Mouse (Mus musculus) 3134 (cell line): Measurements from ENCODE around the gene Rhpn2.

Experiments
- DNase-seq: peaks from one replicate; pipeline ENCODE4 v3.0.0-alpha.2; 2011; ENCODE audit warnings: low spot score; ENCODE audit not compliant: insufficient read length; ENCODE audit errors: extremely low read depth

The Rhpn2 gene

DNA sequence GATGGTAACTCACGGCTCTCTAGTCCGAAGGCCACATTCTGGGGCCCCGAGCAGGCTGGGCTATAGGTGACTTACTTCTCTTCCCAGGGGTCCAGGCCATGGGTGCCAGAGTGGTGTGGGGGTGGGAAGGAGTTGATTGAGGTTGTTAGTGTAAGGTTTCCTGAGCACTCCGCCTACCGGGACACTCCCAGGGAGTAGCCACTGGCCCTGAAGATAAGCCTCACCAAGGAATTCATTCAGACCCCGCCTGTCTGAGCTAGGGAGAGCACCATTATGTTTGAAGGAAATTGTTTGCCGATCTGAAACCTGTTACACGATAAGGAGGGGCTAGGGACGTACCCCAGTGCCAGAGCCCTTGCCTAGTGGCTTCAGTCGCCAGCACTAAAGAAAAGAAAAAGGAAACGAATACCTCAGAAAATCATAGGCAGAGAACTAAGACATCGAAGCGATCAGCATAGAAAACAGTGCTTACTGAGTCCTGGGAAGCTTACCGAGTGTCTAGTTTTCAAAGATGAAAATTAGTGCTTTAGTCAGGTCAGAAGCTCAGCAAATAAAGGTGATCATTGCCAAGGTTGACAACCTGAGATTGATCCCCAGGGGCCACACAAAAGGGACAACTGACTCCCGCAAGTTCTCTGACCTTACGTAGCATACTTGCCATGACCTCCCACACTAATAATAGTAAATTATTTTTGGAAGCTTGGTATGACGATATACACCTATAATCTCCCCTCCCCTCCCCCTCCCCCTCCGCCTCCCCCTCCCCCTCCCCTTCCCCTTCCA, 14.1 kb downstream of the Rhpn2 start:
- no peak for DNase-seq

DNA sequence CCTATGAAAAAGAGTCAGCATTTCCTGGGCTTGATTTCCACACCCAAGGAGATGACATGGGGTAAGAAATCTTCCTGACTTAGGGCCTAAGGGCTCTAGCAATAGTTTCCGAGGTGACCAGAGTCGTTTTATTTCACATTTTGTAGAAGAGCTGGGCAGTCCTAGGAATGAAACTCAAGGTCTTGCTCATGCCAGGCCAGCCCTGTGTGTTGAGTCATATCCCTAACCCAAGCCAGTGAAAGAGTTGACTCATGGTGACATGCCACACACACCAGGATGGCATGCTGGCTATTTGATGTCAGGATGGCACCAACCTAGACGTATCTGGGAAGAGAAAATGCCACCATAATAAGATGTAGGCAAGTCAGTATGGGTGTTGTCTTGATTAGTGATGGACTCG, 15.1 kb downstream of the Rhpn2 start:
- peak; percentile 61 for DNase-seq

DNA sequence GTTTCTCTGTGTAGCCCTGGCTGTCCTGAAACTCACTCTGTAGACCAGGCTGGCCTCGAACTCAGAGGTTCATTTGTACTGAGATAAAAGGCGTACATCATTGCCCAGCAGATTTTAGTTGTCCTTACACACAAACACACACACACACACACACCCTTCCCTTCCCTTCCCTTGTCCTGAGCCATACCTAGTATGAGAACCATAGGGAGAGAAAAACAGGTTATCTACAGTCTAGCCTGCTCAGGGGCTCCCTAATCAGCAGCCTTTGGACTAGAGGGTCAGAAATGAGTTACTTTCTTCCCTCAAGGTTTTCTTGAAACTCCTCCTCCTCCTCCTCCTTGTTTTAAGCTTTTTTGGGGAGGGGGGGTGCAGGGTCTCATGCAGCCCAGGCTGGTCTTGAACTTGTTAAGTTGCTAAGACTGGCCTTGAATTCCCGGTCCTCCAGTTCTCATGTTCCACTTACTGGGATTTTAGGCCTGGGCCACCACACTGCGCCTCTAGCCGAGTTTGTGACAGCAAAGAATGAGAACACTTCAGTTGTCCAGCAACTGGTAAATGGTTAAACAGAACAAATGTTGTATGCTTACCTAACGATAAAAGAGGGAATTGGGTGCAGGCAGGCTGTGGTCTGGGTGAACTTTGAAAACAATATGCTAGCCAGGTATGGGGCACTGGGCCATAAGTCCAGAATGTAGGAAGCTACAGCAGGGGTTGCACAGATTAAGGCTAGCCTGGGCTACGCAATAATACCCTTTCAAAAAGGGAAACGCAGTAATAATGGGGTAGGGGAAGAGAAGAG, 16.1 kb downstream of the Rhpn2 start:
- DNase-seq, result no peak

DNA sequence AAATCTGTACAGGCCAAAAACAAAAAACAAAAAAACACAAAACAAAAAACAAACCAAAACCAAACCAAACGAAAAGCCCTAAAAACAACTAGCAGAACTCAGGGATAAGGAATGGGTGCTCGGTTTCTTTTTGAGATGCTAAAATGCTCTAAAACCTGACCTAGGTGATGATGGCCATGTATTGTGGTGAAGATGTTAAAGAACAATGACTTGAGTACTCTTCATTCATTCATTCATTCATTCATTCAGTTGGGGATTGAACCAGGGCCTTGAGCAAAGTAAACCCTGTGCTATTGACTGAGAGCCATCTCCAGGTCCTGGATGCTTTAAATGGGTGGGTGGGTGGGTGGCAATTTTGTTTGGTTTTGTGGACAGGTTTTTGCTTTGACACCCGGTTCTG, 17.2 kb downstream of the Rhpn2 start:
- no peak for DNase-seq

DNA sequence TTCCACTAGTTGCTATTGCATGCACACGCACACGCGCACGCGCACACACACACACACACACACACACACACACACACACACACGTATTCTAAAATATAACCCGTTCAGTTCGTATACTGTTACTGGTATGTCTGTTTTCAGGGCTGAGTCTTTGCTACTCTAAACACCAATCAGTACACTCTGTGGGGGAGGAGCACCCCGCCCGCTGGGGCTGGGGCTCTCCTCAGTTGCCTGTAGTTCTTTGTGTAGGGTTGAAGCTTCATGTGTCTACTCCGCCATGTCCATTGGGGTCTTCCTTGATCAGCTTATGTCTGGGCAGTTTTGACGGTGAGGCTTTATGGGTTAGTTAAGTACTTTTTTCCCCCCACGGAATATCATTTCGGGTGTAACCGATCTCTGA, 19.3 kb downstream of the Rhpn2 start:
- no peak for DNase-seq

DNA sequence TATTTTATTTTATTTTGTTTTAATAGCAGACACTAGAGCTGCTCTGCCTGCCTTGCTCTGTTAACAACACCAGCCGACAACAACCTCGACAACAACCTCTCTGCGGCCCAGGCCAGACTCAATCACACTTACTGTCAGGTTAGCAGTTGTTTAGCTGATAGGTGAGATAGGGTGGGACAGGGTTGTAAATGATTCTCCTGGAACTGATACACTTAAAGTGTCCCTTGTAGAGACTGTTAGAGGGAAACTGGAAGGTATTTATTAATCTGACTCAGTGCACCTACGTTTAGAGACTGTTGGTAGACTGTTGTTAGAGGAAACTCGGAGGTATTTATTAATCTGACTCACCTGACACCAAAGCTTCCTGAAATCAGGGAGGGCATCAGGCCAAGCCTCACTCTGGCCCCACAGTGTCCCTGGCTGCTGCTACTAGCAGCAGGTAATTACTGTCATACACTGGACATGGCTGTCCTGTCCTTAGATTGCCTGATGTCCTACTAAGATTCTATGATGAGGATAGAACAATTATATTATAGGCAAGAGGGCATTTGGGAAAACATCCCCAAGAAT, 21.4 kb downstream of the Rhpn2 start:
- no peak for DNase-seq

DNA sequence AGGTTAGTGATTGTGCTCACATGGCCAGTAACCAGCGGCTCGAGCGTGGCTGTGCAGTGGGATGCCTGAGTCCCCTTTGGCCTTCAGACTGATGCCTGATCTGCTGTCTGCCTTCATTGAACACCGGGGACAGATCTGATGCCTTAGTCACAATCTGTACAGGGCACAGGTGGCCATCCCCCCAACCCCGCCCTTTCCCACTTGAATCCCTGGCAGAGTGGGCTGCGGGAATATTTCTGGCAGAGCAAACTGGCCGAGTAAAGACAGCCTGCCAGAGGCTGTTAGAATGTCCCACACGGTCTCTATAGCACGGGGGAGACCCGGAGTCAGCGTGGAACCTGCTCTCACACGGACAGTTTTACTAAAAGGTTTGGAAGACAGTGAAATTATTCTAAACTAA, 23.7 kb downstream of the Rhpn2 start:
- no peak for DNase-seq

DNA sequence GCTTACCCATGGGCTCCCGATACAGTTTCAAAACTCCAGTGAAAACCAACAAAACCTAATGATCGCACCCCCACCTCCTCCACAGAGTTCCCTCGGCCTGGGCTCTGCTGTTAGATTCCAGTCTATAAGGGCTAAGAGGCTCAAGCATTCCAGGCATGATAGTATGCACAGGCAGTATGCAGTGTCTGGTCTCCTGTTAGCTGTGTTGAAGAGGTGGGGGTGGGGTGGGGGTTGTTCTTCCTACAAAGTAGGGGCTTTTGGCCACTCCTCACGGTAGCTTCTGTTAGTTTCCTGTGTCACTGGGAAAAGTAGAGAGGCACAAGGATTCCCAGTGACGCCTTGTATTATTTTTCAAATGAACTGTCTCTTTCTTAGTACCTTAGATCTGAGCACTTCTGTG, 28.3 kb downstream of the Rhpn2 start:
- no peak for DNase-seq

DNA sequence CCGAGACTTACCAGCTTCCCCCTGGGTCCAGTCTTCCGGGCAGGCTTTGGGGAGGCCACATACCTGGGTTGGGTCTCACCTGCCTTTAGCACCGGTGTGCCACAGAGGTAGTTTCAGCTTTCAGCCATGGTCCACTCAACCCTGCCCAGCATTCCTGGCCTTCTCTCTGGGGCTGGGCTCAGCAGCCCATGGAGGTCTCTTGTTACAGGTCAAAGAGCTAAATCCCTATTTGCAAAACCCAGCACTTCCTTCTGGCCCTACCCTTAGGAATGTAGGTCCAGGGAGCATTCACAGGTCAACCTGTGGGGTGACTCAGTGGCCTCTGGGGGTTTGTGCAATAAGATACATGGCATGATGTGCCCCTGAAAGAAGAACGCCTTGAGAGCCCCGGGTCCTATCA, 28.9 kb downstream of the Rhpn2 start:
- DNase-seq, result peak; percentile 29

DNA sequence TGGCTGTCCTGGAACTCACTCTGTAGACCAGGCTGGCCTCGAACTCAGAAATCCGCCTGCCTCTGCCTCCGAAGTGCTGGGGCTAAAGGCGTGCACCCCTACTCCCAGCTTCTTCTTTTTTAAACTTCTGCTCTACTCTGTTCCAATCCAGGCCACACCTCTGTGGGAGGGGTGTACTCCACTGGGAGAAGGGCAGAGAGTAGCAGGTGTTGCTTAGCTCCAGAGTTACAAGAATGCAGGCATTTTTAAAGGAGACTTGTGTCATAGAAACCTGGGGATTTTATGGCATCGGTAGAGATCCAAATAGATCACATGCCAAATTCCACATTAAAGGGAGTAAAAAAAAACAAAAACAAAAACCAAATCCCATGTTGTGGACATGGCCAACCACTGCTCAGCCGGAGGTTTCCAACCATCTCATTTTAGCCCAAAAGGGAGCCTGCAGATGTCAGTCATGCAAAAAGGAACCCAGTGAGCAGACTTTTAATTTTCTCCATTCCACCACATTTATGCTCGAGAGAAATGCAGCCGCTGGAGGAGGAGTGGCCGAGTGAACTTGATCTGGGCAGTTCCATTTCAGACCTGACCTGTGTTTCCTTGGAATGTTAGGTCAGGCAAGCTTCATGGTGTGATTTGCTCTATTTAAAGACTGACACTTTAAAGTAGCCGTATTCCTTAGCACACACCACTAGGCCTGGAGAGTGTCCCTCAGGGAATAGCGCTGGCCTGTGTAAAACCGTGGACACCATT, 31.4 kb downstream of the Rhpn2 start:
- DNase-seq, result no peak

DNA sequence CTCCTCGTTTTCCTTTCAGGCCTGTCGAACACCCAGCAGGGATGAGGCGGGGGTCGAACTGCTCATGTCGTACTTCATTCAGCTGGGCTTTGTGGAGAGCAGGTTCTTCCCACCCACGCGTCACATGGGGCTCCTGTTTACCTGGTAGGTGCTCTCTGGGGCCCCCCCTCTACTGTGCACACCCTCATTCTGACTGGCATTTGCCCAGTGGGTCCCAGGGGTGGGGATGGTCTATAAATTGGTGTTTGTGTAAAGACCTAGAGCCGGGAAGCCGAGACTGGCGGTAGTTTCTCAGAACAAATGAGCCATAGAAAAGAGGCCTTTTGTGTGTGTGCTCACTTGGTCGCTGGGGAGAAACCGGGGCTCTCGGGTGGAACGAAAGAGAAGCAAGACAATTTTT, 37.1 kb downstream of the Rhpn2 start:
- no peak for DNase-seq

DNA sequence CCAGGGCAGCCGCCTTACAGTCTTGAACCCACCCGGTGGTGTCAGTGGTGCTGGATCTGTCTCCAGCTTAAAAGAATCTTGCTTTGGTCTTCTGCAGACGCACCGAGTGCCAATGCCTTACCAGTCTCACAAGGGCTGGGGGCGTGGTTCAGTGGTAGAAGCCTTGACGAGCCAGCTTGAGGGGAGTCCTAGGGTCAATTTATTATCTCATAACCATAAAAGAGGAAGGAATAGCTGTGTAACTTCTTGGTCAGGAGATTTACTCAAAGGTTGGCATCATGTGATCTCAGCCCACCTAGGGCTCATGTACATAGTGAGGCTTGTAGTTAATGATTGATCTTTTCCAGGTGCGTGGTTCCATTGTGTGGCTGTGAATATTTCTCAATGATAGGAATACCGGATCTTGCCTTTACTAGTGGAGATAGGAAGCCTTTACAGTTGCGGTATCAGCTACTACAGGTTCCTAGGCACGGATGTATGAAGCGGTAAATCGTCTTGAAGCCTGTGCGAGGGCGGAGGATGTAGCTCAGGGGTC, 38.6 kb downstream of the Rhpn2 start:
- DNase-seq, result no peak

DNA sequence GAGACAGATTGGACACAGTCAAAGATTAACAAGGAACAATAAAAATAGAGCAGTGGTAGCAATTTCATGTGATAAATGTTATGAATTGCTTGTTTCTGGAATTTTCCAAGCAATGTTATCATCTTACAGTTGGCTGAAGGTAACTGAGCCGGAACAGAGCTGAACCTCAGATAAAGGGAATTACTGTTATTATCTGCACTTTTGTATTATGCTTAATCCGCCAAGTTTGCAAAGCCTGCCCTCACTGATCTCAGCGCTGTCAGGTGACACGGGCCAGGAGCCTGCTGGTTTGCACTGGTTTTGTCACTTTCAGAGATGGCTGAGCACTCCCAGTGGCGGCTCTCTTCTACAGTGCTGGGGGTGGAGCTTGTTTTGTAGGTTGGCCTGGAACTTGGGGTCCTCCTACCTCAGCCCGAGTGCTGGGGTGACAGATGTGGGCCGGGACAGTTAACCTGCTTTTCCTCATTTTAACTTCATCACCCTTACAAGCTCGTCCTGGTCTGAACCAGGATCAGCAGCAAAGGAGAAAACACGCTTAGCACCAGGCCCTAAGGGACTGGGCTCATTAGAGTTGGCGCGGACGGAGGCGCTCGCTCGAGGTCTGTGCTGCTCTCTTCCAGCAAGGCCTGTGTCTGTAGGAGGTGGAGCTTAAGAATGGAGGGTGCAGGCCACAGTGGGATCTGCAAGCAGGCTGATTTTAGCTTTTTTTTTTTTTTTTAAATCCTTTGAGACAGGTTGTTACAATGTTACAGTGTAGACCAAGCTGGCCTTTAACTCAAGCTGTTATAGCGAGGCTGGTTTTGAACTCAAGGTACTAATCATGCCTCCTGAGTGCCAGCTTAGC, 39.4 kb downstream of the Rhpn2 start:
- DNase-seq, result no peak

DNA sequence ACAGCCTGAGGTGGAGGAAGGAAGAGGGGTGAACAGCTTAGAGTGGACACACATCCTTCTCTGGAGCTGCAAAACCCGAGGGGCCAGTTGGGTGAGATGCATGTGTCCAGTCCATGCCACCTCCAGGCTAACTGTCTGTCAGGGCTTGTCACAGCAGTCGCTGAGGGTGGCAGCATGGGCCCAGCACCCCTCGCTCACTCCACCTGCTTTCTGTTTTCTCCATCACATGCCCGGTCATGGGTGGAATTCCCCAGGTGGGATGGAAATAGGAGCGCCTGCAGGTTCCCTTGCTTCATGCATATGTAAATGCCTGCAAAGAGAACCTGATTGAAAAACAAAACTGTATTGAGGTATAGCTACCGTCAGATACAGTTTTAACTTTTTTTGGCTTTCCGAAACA, 40.3 kb downstream of the Rhpn2 start:
- DNase-seq, result no peak

DNA sequence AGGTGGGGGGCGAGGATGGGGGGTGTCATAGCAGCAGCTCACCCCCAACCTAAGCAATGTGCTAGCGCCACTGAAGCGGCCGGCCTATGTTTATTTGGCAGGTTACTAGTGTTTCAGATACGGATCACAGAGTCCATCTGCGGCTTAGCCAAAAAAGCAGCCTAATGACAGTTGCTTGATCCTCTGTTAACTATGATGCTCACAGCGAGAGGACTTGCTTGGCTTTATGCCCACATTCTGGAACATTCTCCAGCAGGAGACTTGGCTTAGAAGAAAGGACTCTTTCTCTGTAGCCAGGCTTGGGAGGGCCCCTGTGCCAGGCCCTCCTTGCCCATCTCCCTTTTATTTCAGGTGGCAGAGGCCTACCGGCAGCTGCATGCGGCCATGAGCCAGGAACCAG, 42.7 kb downstream of the Rhpn2 start:
- DNase-seq, result no peak

DNA sequence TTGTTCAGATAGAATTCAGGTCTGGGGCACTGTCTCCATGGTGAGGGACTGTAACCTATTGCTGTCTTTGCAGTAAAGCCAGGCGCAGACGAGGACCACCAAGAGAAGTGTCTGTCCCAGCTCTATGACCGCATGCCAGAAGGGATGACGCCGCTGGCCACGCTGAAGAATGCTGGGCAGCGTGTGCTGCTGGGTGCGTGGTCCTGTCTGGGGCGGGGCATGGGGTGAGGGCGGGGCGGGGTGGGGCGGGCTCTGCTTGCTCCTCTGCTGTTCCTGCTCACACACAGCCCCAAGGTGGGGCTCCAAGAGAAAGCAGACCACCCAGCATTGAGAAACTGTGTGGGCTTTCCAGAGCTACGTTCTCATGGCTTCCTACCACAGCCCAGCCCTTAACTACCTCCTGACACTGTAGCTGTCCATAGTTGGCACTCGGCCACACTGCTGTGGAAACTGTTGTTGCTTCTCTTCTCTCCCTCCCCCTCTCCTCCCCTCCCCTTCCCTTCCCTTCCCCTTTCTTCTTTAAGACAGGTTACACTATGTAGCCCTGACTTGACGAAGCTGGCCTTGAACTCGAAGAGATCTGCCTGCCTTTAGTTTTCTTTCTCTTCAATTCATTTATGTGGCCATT, 45.6 kb downstream of the Rhpn2 start:
- DNase-seq, result no peak

DNA sequence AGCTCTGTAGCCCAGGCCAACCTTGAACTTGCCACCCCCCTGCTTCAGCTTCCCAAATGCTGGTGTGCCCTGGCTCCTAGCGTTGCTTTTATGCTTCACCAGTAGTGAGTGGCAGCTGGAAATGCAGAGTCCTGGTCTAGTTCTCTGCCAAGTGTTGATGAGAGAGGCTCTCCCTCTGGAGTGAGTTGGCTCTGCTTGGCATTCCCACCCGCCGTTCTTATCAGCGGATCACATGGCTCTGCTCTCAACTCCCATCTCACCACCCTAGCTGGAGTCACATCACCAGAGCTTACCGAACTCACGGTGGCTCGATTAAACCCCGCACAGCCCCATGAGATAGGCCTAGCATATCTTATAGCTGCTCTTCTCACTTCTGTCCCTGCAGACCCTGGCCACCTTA, 46.4 kb downstream of the Rhpn2 start:
- no peak for DNase-seq

DNA sequence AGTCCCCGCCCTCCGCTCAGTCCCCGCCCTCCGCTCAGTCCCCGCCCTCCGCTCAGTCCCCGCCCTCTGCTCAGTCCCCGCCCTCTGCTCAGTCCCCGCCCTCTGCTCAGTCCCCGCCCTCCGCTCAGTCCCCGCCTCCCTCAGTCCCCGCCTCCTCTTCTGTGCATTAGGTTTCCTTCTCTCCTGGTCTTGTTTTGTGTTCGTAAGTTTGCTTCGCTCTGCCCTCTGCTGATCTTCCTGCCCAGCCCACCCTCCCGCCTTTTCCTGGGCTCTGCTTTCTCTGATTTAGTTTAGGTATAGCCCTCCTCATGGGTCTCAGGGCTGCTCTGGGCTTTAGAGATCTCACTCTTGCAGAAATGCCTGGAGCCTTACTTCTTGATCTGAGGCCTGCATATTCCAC, 47.9 kb downstream of the Rhpn2 start:
- DNase-seq, result no peak

DNA sequence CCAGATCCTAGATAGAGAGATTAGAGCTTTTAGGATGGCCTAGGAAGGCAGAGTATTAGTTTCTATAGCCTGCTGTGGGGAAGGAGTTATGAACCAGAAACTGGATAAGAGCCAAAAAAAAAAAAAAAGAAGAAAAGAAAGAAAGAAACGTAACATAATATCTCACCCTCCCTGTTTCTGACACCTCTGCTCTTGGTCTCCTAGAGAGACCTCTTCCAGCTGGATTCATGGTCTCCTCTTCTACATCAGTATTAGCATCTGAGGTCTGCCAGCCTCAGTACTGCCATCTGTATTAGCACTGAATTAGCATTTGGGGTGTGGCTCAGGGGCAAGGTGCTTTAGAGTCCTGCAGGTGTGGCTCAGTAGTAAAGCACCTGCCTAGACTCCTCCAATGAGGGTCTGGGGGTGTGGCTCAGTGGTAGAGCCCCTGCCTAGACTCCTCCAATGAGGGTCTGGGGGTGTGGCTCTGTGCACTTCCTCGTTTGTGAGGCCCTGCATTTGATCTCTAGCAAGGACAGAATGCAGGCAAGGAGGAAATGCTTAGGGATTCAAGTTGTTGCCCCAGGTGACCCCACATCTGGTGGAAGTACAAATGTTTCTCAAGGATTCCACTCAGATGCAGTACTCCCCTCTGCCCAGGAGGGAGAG, 48.9 kb downstream of the Rhpn2 start:
- no peak for DNase-seq
